20 mouse cellular contexts compared by ENCODE assay signal in the genomic region with DNA sequence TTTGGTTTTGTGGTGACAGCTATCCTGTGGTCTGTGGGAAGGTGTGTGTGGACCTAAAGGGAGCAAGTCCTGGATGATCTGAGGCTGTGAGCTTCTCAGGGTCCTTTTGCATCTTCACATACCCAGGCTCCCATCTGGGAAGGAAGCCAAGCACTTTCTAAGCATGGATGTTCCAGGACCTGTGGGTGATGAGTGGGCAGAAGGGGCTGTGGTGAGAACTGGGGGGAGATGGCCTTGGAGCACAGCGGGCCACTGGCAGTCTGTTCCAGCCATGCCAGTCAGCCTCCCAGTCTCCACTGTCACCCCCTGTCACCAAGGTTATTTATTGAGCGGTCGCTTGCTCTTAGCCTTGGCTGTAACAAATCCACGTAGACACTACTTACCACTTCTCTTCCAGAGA.
DNase-seq lines count a peak whose midpoint lies in the region; ATAC-seq lines count a peak whose summit lies in the region.
"Had no signal": no experiment of that assay in that cellular context is flagged by ENCODE, and none has a peak within 500 bp of the region (broad histone marks: within the 10 kb centered on the region; RNA-seq: fewer than 3 reads in every experiment).

No protein-coding gene starts in this region.

- no peak overlapping the region for H3K9ac ChIP-seq in heart, embryonic 11.5 days (ENCODE audit: low read depth, low read length)
- H3K9ac ChIP-seq: forebrain, embryonic 15.5 days; heart, embryonic 15.5 days; hindbrain, embryonic 13.5 days had no signal

- H3K4me2 ChIP-seq in heart, embryonic 11.5 days: no peak overlapping the region
- H3K4me2 ChIP-seq: forebrain, embryonic 15.5 days; heart, embryonic 15.5 days; hindbrain, embryonic 13.5 days had no signal

- no peak overlapping the region for H3K4me3 ChIP-seq in heart, embryonic 11.5 days (ENCODE audit: low read depth, low read length)
- H3K4me3 ChIP-seq: forebrain, embryonic 15.5 days; heart, embryonic 10.5 days; heart, embryonic 15.5 days; hindbrain, embryonic 13.5 days had no signal

- no peaks in the 10 kb centered on the region for H3K9me3 ChIP-seq in heart, embryonic 11.5 days (replicated peaks; ENCODE audit: control insufficient read depth, low read length)
- H3K9me3 ChIP-seq: forebrain, embryonic 15.5 days; heart, embryonic 10.5 days; heart, embryonic 15.5 days; hindbrain, embryonic 13.5 days had no signal

- no peak for ATAC-seq in heart, embryonic 11.5 days (replicated peaks; ENCODE audit: insufficient number of reproducible peaks, low FRiP score, low TSS enrichment)
- ATAC-seq: CD4-positive, CD25-positive, alpha-beta regulatory T cell, adult 4 months; forebrain, embryonic 15.5 days had no signal

- H3K4me1 ChIP-seq in heart, embryonic 11.5 days (ENCODE audit: control insufficient read depth, insufficient read depth, low read length): no peaks in the 10 kb centered on the region
- H3K4me1 ChIP-seq: heart, embryonic 10.5 days had no signal

- no peaks in the 10 kb centered on the region for H3K36me3 ChIP-seq in heart, embryonic 11.5 days (ENCODE audit: control insufficient read depth, insufficient read depth, low read length)
- H3K36me3 ChIP-seq: forebrain, embryonic 15.5 days; G1E; heart, embryonic 10.5 days; heart, embryonic 15.5 days; hindbrain, embryonic 13.5 days had no signal

- peak; percentile 41 to 62 for DNase-seq in adrenal gland, adult (ENCODE audit: inconsistent age in 2 of 2, low spot score in 1 of 2)
- no peak for DNase-seq in adrenal gland, postnatal 4 days (ENCODE audit: low spot score in 2 of 2)
- DNase-seq in cerebellum, postnatal 14 days: peak; percentile 26 to 27
- no peak for DNase-seq in cerebellum, adult 8-10 months
- DNase-seq in left cerebral cortex, postnatal 4 days: peak; percentile 46
- DNase-seq in left cerebral cortex, postnatal 10 days (ENCODE audit: extremely low spot score in 1 of 2, low spot score in 2 of 2): no peak
- DNase-seq: B cell, adult 2 months; cerebellum, adult 9-10 months; gastrocnemius, postnatal 36 days; heart, adult 11 months; heart, postnatal 14 days; kidney, adult 11 months had no signal

- WGBS in heart, embryonic 11.5 days (ENCODE audit: insufficient replicate concordance): 87% methylated on average over 4 of the region's 4 CpGs

- no peak overlapping the region for H3K27ac ChIP-seq in heart, embryonic 11.5 days (ENCODE audit: low read depth, low read length)
- H3K27ac ChIP-seq: forebrain, embryonic 15.5 days; heart, embryonic 10.5 days; heart, embryonic 15.5 days; hindbrain, embryonic 13.5 days; hindbrain, postnatal 0 days had no signal

- intact Hi-C loops in left cerebral cortex, postnatal 4 days (cut with DNase I): no loop called here
- intact Hi-C loops in left cerebral cortex, postnatal 10 days (cut with DNase I): no loop called here

- no peaks in the 10 kb centered on the region for H3K27me3 ChIP-seq in heart, embryonic 11.5 days (ENCODE audit: control insufficient read depth, insufficient read depth, low read length)
- H3K27me3 ChIP-seq: forebrain, embryonic 15.5 days; heart, embryonic 15.5 days had no signal

Comparison
In these comparisons a context has a peak if more than half of its experiments do, and no peak if none do; other contexts are left out.
1. DNase-seq: peak in adrenal gland, adult (2 of 2), cerebellum, postnatal 14 days (2 of 2) and left cerebral cortex, postnatal 4 days (single experiment); none in adrenal gland, postnatal 4 days (0 of 2), cerebellum, adult 8-10 months (single experiment) and left cerebral cortex, postnatal 10 days (0 of 2).